Mouse (Mus musculus) left cerebral cortex, adult 2 months (tissue): Measurements from ENCODE around the gene Ptprt. TPM values are rescaled to one million over a fixed set of nuclear protein-coding genes. Genes with fewer than 3 reads are reported as not detected.

ENCODE experiments used
- DNase-seq, 2 experiments: peaks; one replicate each; pipeline ENCODE4 v3.0.0; 2021 to 2022; ENCODE audit warnings: low spot score in 2 of 2, mixed read lengths in 1 of 2; ENCODE audit errors: extremely low spot score in 1 of 2
- H3K27ac ChIP-seq: fragments of 200-600 bp; 2 replicates; pipeline ENCODE4 v1.8.1; 2022
- H3K4me3 ChIP-seq: fragments of 200-600 bp; 2 replicates; pipeline ENCODE4 v1.8.1; 2022
- CTCF ChIP-seq: fragments of 200-600 bp; IDR thresholded peaks from 2 replicates; pipeline ENCODE4 v1.8.1; 2022; ENCODE audit warnings: antibody characterized with exemption, mild to moderate bottlenecking, moderate library complexity
- intact Hi-C: fragments of 180-260 bp; cut with DNase I; formaldehyde crosslinking; loops from one replicate; pipeline ENCODE4 v1.15.1; 2025
- total RNA-seq, 2 experiments: library from RNA; stranded (reverse); gene quantifications; 2 replicates each; pipeline ENCODE4 v1.2.3; 2021

Gene Ptprt
- total RNA-seq, 2 experiments from 2014 or later = 101 to 103 TPM

GRCm38 (mm10) chr2:162657541-162657940, 3.4 kb downstream of the Ptprt start:
- TF ChIP-seq CTCF = no peak
- H3K27ac ChIP-seq = no peak overlapping the region
- intact Hi-C loops = loop anchor here (5.0 kb wide), 3 partner anchors 360 to 1185 kb away; no protein-coding TSS in a partner anchor
- H3K4me3 ChIP-seq = no peak overlapping the region
- no peak for DNase-seq

GRCm38 (mm10) chr2:162654416-162654815, 6.5 kb downstream of the Ptprt start:
- TF ChIP-seq CTCF = no peak
- intact Hi-C loops = no loop called here
- no peak overlapping the region for H3K4me3 ChIP-seq
- no peak overlapping the region for H3K27ac ChIP-seq
- DNase-seq = no peak

- no peak for TF ChIP-seq CTCF
- no peak for DNase-seq
- no peak overlapping the region for H3K27ac ChIP-seq
- no peak overlapping the region for H3K4me3 ChIP-seq
- intact Hi-C loops = no loop called here
Measured at GRCm38 (mm10) chr2:162638676-162639075, 22.3 kb downstream of the Ptprt start.

GRCm38 (mm10) chr2:162637537-162637936, 23.4 kb downstream of the Ptprt start:
- no peak for TF ChIP-seq CTCF
- no peak overlapping the region for H3K27ac ChIP-seq
- DNase-seq = no peak
- H3K4me3 ChIP-seq = no peak overlapping the region
- intact Hi-C loops = no loop called here

GRCm38 (mm10) chr2:162636387-162637009, 24.4 kb downstream of the Ptprt start:
- TF ChIP-seq CTCF = no peak
- 0 out of 2 replicates have a peak overlapping the region, but pooled peaks have one; percentile 38 for H3K27ac ChIP-seq
- peak in 1 of 2 experiments; percentile 41 for DNase-seq
- intact Hi-C loops = no loop called here
- no peak overlapping the region for H3K4me3 ChIP-seq

GRCm38 (mm10) chr2:162634901-162635300, 26.0 kb downstream of the Ptprt start:
- intact Hi-C loops = no loop called here
- DNase-seq = no peak
- H3K4me3 ChIP-seq = no peak overlapping the region
- no peak for TF ChIP-seq CTCF
- no peak overlapping the region for H3K27ac ChIP-seq

- DNase-seq = no peak
- no peak for TF ChIP-seq CTCF
- Histone ChIP-seq H3K27ac (no peak overlapping the region), H3K4me3 (no peak overlapping the region)
- intact Hi-C loops = no loop called here
Measured at GRCm38 (mm10) chr2:162626076-162626475, 34.9 kb downstream of the Ptprt start.

GRCm38 (mm10) chr2:162624707-162625106, 36.2 kb downstream of the Ptprt start:
- no peak for DNase-seq
- TF ChIP-seq CTCF = no peak

GRCm38 (mm10) chr2:162614256-162614655, 46.7 kb downstream of the Ptprt start:
- Histone ChIP-seq H3K4me3 (no peak overlapping the region), H3K27ac (no peak overlapping the region)
- intact Hi-C loops = no loop called here
- TF ChIP-seq CTCF = no peak
- no peak for DNase-seq

More at GRCm38 (mm10) chr2:162624707-162625106, 36.2 kb downstream of the Ptprt start:
- intact Hi-C loops = no loop called here
- no peak overlapping the region for H3K27ac ChIP-seq
- H3K4me3 ChIP-seq = no peak overlapping the region

GRCm38 (mm10) chr2:162613480-162613879, 47.5 kb downstream of the Ptprt start:
- peak; percentile 34 for TF ChIP-seq CTCF
- DNase-seq = no peak

GRCm38 (mm10) chr2:162602721-162603120, 58.2 kb downstream of the Ptprt start:
- no peak for TF ChIP-seq CTCF
- no peak for DNase-seq
- intact Hi-C loops = no loop called here
- Histone ChIP-seq H3K27ac (no peak overlapping the region), H3K4me3 (no peak overlapping the region)

More at GRCm38 (mm10) chr2:162613480-162613879, 47.5 kb downstream of the Ptprt start:
- Histone ChIP-seq H3K4me3 (no peak overlapping the region), H3K27ac (no peak overlapping the region)
- intact Hi-C loops = no loop called here

- Histone ChIP-seq H3K27ac (no peak overlapping the region), H3K4me3 (no peak overlapping the region)
- intact Hi-C loops = no loop called here
- no peak for DNase-seq
- no peak for TF ChIP-seq CTCF
Measured at GRCm38 (mm10) chr2:162591388-162591787, 69.6 kb downstream of the Ptprt start.

- no peak for TF ChIP-seq CTCF
- Histone ChIP-seq H3K4me3 (no peak overlapping the region), H3K27ac (no peak overlapping the region)
- no peak for DNase-seq
- intact Hi-C loops = no loop called here
Measured at GRCm38 (mm10) chr2:162581651-162582050, 79.3 kb downstream of the Ptprt start.
